Mouse (Mus musculus): ENCODE measurements around the gene Marco.

The Marco gene

GRCm38 (mm10) chr1:120441587-120441986 lies 63.2 kb downstream of the Marco start:
- no peak for DNase-seq (ENCODE audit: low spot score in 2 of 2)

GRCm38 (mm10) chr1:120435591-120435990 lies 69.2 kb downstream of the Marco start:
- DNase-seq (ENCODE audit: low spot score in 2 of 2), result no peak

- no peak for DNase-seq (ENCODE audit: low spot score in 2 of 2)
These were observed 74.7 kb downstream of the Marco start for GRCm38 (mm10) chr1:120430171-120430570.

GRCm38 (mm10) chr1:120425587-120425986 lies 79.2 kb downstream of the Marco start:
- no peak for DNase-seq (ENCODE audit: low spot score in 2 of 2)
